Mouse (Mus musculus) layer of hippocampus, postnatal 10 days (tissue): ENCODE data around the gene Gm572. TPM values are rescaled to one million over a fixed set of nuclear protein-coding genes. Genes with fewer than 3 reads are reported as not detected.

Experiments used
- DNase-seq, 2 experiments: peaks; one replicate each; pipeline ENCODE4 v3.0.0; 2021; ENCODE audit warnings: low spot score in 2 of 2
- total RNA-seq, 2 experiments: library from RNA; stranded (reverse); gene quantifications; 2 replicates each; pipeline ENCODE4 v1.2.3; 2021

Gm572 gene
- total RNA-seq, 2 experiments from 2014 or later = not detected

DNA sequence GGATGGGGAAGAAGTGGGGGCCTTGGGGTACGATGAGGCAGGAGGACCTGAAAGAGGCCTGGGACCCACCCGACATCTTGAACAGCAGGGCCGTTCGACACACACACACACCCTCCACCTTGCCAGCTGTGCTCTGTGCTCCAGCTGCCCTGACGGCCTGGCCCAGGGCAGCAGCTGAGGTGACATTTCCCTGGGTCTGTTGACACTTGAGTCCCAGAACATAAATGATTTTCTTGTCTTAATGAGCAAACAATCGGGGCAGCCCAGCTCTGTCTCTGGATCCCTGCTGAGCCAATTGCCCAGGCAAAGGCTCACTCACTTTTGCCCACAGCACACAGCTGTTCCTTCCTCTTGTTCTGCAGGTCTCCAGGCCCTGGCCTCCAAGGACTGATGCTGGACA, 20.9 kb downstream of the Gm572 start:
- DNase-seq = no peak

DNA sequence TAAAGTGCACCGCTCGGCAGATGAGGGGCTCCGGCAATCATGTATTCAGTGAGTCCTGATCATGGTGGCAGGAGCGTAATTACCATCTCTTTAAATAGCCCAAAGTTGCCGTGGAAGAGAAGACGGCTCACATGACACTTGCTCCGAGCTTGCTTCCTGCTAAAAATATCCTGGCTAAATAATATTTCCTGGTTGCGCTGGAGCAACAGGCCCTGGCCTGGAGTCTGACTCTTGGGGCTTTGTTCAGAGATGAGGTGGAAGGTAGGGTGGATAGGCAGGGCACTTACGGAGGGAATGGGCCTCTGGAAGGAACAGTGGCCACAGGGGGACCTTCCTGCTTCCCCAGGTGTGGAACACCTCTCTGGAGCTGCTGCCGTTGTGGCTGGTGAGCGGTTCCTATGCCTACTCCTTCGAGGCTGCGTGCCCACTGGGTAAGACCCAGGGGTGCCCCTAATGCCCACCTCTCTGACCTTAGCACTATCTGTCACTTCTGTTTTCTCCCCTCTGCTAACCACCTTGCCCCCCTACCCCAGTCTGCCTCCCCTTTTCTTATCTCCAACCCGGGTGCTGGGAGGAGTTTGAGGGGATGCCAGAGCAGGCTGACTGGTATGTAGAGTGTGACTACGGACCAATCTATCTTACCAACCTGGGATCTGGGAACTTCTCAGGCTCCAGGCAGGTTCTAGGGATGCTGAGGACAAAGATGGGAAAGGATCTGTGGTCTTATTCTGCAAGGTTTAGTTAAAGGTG, 24.1 kb downstream of the Gm572 start:
- DNase-seq = no peak

DNA sequence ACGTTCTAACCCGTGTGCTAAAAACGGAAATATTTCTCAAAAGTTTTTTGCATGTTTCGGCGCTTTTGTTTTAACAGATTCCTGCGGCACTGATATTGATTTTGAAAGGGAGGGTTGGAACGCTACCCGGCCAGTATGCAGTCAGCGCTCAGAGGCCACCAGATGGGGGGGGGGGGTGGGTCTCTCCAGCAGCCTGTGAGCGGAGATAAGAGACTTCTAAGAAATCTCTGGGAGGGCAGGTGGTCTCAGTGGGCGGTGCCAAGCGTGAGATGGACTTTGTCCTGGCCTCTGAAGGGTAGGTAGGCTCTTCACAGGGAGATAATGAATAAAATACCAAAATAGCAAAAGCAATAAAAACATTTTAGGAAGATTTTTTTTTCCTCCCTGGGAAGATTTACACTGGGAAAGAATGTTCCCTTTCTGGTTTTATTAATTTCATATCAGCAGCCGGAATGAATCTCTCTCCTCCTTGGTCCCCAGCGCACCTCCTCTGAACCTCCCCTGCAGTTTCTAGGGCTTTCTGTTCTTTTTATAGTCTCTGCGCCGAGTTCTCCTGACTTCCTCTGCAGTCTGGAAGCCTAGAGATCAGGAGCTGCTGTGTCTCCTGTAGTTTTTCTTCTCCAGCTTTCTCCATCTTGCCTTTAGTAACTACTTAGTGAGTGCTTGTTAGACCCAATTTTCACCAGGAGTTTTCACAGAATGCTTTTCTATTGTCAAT, 28.3 kb downstream of the Gm572 start:
- no peak for DNase-seq

DNA sequence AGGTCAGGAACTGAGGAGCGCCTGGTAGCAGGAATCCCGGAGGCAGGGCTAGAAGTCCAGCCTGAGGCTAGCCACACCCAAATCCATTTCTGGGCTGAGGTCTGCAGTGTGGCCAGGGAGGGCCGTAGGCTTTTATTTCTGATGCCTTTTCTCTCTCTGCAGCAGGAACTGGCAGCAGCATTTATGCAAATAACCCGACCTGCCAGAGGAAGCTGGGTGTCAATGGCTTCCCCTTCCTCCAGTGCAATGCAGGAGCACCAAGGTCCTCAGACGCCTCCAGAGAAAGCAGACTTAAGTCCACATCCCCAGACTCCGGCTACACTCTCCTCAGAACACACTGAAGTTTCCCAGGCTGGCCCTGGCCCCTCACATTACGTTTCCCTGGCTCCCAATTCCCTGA, 31.9 kb downstream of the Gm572 start:
- DNase-seq = no peak

DNA sequence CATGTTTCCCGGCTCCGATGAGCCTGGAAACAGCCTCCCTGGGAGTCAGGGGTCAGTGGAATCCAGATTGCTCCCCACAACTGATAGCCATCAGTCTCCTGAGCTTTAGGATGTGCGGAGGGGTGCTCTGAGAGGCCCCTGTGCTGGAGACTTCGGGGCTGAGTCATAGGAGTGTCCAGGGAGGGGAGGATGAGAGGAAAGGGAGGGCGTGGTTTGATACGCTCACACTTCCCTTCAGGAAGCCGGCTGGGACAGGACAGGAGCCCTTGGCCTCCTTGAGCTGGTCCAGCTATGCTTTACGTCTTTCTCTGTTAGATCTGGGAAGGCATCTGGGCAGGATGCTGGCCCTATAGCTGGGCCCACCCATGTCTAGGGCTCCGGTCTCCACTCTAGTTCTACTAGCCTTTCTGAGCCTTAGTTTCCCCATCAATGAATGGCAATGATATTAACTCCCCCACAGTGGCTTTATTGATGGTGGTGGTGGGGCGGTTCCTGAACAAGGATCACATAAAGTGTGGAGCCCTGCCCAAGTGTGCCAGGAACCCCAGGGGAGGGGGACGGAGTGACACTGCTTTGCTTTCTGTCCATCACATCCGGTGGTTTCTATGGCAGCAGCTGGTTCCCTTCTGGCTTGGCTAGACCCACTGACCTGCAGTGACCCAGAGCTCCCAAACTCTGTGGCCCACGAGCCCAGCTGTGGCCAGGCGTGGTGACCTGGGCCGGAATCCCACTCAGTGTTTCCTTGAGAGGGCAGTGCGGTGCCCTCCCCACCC, 33.3 kb downstream of the Gm572 start:
- DNase-seq = no peak

DNA sequence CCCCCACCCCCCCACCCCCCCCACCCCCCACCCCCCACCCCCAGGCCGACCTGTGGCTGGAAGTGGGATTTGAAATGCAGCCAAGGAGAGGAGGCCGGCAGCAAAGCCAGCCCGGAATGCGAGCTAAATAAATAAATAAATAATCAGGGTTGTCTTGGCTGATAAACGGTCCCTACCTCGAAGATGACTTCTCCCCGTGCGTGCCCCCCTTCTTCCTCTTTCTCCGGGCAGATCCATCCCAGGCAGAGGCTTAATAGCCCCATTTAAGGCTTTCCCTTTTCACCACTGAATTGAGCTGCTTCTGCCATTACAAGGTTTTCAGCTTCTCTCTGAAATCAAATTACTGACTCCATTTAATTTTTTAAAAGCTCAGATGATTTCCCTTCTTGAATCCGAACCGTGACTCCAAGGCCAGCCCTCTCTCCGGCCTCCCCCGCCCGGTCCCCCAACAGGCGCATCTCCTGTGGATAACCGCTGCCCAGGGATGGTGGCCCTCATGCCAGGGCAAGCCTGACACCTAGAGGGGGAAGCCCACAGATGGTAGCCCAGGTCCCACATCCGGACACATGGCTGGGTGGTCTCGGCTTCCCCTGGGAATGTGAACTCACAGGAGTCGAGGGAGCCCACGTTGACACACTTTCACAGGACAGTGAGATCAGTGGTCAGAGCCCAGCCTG, 34.0 kb downstream of the Gm572 start:
- DNase-seq = no peak

DNA sequence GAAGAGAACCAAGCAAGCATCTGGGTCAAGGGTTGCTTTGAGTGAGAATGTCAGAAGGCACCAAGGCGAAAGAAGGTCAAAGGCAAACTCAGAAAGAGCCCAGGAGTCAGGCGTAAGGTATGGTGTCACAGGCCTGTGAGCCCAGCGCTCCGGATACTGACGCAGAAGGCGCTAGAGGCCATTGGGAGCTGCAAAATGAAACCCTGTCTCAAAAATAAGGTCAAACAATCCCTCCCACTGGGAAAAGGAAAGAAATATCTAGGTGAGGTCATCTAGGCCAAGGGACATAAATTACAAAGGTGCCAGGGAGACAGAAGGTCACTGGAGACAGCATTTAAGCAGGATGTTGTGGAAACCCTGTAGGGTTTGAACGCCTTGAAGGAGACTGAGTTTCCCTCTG, 35.0 kb downstream of the Gm572 start:
- DNase-seq = no peak

DNA sequence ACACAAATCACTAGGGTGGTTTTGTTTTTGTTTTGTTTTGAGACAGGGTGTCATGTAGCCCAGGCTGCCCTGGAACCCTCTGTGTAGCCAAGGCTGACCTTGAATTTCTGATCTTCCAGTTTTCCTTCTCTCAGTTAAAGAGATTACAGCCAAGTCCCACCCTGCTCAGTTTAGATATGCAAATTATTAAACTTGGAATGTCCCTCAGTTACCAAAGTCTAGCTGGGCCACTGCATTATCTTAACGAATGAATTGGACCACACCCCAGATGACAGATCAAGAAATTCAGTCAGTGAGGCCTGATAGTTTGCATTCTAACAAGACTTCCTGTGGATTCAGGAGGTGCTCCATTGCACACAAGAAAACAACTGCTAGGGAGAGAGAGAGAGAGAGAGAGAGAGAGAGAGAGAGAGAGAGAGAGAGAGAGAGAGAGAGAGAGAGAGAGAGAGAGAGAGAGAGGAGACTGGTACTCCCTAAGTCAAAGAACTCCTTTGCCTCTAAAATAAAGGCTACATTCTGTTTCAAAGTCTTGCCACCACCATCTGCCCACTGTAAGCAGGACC, 37.5 kb downstream of the Gm572 start:
- no peak for DNase-seq

DNA sequence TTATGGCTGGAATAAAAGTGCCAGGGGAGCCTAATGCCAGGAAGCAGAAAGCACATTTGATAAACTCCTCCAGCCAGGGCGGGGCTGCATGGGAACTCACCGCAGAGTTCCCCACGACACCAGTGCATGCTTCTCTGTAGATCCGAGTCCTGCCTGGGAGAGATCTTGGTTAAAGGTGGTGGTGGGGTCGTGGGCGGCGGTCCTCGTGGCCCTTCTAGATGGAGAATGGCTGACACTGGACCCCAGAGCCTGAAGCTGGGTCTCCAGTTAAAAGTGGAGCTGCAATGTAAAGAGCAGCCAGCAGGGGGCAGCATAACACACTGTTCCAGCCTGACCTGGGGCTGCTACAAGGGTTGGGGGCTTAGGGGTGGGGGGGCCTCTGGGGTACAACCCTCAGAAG, 38.3 kb downstream of the Gm572 start:
- DNase-seq = peak; percentile 76 to 79

DNA sequence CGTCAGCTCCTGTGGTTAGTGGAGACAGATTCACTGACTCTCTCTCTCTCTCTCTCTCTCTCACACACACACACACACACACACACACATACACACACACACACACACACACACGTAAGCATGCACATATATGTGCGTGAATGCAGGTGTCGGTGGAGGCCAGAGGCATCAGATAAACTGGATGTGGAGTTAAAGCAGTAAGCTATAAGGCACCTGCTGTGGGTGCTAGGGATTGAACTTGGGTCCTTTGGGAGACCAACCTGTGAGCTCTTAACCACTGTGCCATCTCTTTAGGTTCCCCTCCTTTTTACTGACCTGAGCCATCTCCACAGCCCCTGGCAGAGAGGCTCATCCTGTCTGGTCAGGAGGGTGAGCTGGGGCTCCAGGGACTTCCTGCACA, 39.8 kb downstream of the Gm572 start:
- DNase-seq = no peak

DNA sequence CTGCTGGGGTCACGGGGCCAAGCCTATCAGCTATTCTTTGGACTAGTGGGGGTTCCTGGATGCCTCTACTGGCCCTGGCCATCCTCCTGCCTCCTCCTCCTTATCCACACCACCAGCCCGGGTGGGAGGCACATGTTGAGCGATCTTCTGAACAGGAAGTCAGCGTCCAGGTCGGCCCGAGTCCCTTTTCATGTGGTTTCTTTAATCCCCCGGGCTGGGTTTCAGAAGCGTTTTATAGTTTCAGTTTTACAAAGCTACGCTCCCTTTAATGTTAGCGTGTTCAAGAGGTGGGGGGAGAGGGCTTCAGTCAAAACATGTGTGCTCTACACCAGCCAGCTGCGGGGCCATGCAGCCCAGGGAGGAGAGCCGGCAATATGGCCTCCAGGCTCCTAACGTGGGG, 40.4 kb downstream of the Gm572 start:
- no peak for DNase-seq

DNA sequence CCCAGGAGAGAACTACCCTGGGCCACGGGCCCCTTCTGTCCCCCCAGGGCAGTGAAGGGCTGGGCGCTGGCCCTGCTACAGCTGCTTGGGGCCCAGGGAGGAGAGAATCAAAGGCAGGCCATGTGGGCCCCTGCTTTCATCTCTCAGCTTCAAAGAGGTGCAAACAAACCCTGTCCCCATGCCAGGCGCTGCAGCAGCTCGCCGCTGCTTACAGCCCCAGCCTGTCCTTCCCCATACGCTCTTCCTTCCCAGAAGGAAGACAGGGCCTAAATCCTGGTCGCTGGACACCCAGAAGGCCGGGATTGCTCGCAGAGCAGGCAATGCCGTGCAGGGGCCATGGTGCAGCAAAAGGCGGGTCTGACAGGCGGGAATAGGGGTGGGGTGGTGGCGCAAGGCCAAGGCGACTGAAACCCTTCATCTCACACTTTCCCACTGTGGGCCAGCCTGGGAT, 43.4 kb downstream of the Gm572 start:
- DNase-seq = no peak

DNA sequence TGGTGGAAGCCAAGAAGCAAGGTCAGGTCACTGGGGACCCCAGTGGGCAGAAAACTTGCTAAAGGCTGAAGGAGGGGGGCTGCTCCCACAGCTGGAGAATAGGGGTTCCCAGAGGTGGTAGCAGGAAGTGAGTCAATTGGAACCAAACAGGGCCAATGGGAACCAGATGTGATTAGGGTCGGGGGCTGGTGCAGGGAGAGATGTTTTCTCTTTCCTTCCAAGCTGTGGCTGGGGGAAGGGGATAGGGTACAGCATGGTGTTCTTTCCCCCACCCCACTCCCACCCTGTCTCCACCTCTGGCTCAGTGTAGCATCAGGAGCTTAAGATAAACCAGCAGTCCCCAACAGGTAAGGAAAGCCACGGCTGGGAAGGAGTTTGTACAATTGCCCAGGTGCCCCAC, 45.0 kb downstream of the Gm572 start:
- DNase-seq = no peak

DNA sequence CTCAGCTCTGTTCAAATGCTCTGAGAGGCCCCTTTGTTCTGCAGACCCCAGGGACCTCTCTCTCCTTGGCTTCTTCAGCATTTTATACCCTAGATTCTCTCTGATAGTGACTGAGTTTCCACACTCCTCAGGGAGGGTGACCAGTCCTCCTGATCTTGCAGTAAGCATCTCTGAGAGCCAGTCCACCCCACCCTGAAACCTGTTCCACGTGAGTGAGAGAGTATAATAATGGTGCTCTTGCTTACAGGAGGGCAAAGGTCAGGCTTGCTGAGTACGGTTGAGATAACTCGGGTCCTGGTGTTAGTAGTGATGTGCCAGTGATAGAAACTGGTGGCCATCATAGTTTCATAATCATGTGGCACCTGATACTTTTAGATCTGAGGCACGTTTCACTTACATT, 48.1 kb downstream of the Gm572 start:
- DNase-seq = no peak

DNA sequence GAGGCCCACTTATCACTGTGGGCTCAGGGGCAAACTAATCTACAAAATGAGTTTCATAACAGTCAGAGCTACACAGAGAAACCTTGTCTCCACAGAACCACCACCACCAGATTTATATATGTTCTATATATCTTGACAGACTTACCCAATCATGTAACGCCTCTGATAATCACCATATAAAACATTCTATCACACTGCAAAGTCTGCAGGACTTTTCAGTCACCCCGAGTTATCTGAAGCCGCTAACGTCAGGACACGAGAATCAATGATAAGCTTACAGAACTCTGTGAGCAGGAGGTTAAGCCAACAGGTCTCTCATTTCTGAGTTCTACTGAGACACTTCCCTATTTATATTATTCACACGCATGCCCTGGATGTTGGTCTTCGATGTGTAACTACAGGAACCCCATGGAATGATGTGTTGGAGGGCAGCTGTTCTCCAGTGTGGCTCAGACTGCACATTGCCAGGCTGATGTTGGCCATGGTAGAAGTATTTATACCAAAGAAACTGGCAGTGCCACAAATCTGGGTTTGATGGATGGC, 50.4 kb downstream of the Gm572 start:
- DNase-seq = no peak

DNA sequence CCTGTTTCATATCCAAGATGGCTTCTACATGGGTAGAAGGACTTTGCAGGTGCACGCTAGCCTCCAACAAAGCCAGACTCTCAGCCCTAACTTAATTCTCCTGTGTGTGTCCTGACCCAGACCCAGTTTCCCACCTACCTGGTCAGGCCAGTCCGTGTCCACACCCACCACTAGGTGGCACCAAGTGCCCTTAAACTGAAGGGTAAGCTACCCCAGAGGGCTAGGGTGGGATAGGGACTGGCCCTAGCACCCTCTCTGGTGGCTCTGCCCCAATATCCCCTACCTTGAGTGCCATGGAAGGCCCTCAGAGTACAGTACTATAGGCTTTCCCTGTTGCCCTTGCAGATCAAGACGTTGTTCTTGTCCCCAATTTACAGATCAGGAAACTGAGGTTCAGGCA, 61.6 kb downstream of the Gm572 start:
- DNase-seq = peak; percentile 33 to 36

DNA sequence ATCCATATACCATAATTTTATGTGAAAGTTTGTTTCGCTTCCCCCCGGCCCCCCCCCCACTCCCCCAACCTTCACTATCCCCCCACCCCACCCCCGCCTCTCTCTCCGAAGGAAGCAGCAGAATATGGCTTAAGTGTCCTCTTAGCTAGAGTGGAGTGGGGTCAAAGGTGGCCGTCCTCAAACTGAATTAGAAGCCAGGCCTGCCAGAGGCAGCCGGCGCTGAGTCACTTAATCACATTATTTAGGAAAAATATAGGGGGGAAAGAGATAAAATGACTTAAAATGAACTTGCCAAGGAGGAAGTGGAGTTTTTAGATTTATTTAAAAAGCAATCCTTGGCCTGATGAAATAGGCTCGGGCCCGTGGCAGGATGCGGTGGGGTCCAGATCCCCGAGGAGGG, 65.7 kb downstream of the Gm572 start:
- no peak for DNase-seq

DNA sequence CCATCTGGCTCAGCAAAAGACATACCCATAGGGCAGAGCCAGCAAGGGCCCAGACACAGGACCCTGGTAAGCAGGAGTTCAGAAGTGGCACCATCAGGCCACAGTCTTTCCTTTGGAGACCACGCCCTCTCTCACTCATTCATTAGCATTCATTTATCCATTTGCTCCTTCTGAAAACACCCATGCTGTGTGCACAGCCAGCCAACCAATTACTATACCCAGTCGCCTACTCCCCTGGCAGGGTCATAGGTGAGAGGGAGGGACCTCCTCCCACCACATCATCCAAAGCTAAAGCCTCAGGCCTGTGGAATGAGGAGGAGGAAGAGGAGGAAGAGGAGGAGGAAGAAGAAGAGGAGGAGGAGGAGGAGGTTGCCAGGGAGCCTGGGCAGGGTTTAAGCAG, 67.3 kb downstream of the Gm572 start:
- no peak for DNase-seq

DNA sequence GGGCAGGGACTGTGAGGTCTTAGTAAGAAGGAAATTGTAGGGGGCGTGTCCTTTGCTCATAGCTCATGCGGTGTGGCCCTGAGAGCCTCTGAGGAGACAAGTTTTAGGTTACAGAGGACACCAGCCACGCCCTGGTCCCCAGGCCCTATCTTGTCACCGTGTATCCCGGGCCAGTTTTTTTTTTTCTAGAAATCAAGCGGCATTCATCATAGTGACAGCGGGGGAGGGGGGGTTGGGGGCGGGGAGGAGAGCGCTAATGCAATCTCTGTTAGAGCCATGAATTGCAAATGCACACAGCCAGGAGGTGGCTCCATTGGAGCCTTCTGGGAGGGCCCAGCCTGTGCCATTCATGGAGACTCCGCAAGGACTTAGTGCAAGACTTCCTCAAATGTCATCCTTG, 68.2 kb downstream of the Gm572 start:
- DNase-seq = no peak

DNA sequence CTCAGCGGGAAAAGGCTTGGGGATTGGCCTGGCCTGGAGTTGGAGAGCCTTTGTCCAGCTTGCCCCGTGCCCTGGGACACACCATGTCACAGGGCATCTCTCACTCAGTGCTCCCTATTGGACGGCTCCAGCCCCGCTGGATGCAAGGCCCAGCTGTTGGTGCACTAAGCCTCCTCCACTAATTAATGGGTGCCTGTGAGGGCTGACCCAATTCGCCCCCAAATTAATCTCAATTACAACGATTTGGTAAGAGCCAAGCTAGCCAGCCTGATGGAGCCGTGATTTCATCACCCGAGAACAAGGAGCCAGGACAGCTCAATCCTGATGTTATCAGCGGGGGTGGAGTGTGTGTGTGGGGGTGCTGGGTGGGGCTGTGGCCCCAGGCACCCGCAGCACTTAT, 69.5 kb downstream of the Gm572 start:
- DNase-seq = no peak

DNA sequence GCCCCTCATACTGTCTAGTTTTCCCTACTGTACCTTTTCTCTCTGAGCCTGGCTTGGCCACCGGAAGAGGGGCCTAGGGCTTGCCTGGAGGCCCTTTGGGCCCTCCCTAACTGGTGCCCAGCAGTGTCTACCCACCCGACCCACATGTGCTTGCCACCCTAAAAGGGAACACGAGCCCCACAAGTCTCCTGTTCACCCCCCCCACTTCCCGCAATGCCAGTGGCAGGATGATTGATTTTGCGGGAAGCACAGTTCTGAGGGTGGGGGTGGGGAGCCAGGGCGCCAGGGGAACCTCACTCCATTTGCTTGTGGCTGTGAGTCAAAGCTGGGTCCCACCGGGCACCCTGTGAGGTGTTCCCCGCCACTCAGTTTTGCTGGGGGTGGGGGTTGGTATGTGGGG, 70.9 kb downstream of the Gm572 start:
- DNase-seq = no peak
